Mouse (Mus musculus): ENCODE data around the gene Pmis2. TPM values are rescaled to one million over a fixed set of nuclear protein-coding genes. Genes with fewer than 3 reads are reported as not detected.

The Pmis2 gene
- total RNA-seq, 2 experiments from 2014 or later: 2.5 to 2.7 TPM

DNA sequence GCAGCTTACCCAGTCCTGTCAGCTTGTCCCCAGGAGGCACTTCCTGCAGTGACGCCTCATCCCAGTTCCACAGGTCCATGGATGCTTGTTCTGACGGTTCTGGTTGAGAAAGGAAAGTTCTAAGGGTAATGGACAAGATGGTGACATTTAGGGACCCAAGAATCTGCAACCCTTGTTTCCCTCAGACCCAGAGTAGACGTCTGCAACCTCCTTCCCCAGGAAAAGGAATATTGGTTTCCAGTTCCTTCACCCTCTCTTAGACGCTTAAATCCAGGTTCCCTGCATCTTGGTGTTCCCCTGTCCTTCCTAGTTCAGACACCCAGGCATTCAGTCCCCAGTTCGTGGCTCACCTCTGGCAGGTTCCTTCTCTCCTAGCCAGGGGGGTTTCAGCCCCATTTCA lies 35.7 kb downstream of the Pmis2 start, which contains the start of gene Etv2:
Gene Etv2 (minus strand): TSS at position 101 of the 400 bp plus-strand sequence.
- intact Hi-C loops (cut with DNase I): no loop called here

GRCm38 (mm10) chr7:30634621-30635020 lies 36.8 kb downstream of the Pmis2 start:
- intact Hi-C loops (cut with DNase I): no loop called here
- DNase-seq: no peak

More for the DNA sequence above, 35.7 kb downstream of the Pmis2 start, which contains the start of gene Etv2:
- DNase-seq: no peak

GRCm38 (mm10) chr7:30633762-30634412 lies 37.5 kb downstream of the Pmis2 start:
- intact Hi-C loops (cut with DNase I): no loop called here
- DNase-seq: no peak

GRCm38 (mm10) chr7:30629013-30629412 lies 42.4 kb downstream of the Pmis2 start:
- no peak for DNase-seq
- intact Hi-C loops (cut with DNase I): no loop called here

DNA sequence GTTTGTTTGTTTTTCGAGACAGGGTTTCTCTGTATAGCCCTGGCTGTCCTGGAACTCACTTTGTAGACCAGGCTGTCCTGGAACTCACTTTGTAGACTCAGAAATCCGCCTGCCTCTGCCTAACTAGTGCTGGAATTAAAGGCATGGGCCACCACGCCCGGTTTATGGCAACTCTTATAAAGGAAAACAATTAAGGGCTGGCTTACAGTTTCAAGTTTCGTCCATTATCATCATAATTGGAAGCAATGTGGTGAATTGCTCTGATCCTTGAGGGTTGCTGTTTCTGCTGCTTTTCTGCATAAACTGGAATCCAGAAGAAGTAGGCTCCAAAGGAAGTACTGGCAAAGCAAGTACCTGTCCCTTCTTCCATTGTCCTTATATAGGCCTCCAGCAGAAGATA lies 44.8 kb downstream of the Pmis2 start:
- intact Hi-C loops (cut with DNase I): no loop called here
- DNase-seq: no peak

DNA sequence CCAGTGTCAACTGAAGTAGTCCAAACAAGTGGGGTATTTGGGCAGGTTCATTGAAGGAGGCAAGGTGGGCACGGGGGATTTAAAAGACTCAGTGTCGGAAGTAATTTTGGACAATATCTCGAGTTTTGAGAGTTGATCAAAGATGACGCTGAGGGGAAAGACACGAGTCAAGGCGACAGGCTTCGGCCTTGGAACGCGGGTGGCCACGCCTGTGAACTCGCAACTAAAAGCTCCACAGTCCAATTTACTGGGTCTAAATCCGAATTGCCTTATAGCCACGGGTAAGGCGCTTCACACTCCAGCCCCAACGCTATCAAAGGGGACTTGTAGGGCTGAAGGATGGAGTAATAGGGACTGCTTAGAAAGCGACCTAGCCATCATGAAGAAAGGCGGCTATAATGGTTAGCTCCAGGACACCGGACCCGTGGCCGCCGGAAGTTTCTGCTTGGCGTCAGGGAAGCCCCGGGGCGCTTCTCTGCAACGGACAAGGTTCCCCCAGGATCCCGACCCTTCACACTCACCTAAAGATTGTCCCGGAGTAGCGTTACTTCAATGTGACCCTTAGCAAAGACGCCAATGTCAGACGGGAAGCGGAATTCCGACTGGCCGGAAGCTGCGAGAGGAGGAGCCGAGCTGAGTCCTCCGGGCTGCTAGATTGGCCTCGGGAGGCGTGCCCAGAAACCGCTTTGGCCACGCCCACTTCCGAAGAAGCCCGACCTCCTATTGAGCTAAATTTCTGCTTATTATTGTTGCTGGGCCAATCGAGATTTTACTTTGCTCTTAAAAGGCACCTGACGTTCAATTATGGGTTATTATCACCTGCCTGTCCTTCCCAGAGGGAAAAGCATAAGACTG lies 45.6 kb downstream of the Pmis2 start, which contains the start of gene Cox6b1:
Gene Cox6b1 (minus strand): TSS at position 622 of the 855 bp plus-strand sequence.
- DNase-seq: peak; percentile 80
- intact Hi-C loops (cut with DNase I): no loop called here

Other genes with a start within 250 kb of the Pmis2 start
- gene Nfkbid, start 249.9 kb downstream of the Pmis2 start, total RNA-seq (2021): under 1 TPM; 0.12 to 0.20 TPM
- 1 to 10 TPM in 1 of 2 experiments, under 1 TPM in 1; 0.62 to 1.0 TPM for gene Aplp1, start 226.1 kb downstream of the Pmis2 start, total RNA-seq (2021)
- gene Kirrel2, start 213.9 kb downstream of the Pmis2 start, total RNA-seq (2021): not detected
- not detected for gene Nphs1, start 213.3 kb downstream of the Pmis2 start, total RNA-seq (2021)
- gene Prodh2, start 178.0 kb downstream of the Pmis2 start, total RNA-seq (2021): not detected
- 1 to 10 TPM in 1 of 2 experiments, under 1 TPM in 1; 0.49 to 1.0 TPM for gene Arhgap33, start 136.5 kb downstream of the Pmis2 start, total RNA-seq (2021)
- gene Hspb6, start 119.4 kb downstream of the Pmis2 start, total RNA-seq (2021): 1,000 to 10,000 TPM; 1,132 to 1,502 TPM
- 1 to 10 TPM; 3.3 to 8.2 TPM for gene Proser3, start 119.3 kb downstream of the Pmis2 start, total RNA-seq (2021)
- gene Lin37, start 111.8 kb downstream of the Pmis2 start, total RNA-seq (2021): 10 to 100 TPM in 1 of 2 experiments, 1 to 10 TPM in 1; 9.6 to 12.4 TPM
- gene U2af1l4, start 108.3 kb downstream of the Pmis2 start, total RNA-seq (2021): 10 to 100 TPM; 51.8 to 52.3 TPM
- gene Gm49396, start 108.3 kb downstream of the Pmis2 start, total RNA-seq (2021): 1 to 10 TPM; 1.8 TPM
- 10 to 100 TPM; 95.1 to 99.1 TPM for gene Psenen, start 108.0 kb downstream of the Pmis2 start, total RNA-seq (2021)
- gene Igflr1, start 106.2 kb downstream of the Pmis2 start, total RNA-seq (2021): under 1 TPM in 1 of 2 experiments, not detected in 1; 0.38 TPM
- 10 to 100 TPM; 13.4 to 16.0 TPM for gene Kmt2b, start 82.9 kb downstream of the Pmis2 start, total RNA-seq (2021)
- not detected for gene Zbtb32, start 72.7 kb downstream of the Pmis2 start, total RNA-seq (2021)
- not detected for gene Upk1a, start 58.8 kb downstream of the Pmis2 start, total RNA-seq (2021)
- gene Cox6b1, start 45.5 kb downstream of the Pmis2 start, total RNA-seq (2021): 1,000 to 10,000 TPM; 1,738 to 1,902 TPM
- gene Etv2, start 35.8 kb downstream of the Pmis2 start, total RNA-seq (2021): not detected
- 10 to 100 TPM; 35.7 to 38.1 TPM for gene Rbm42, start 21.3 kb downstream of the Pmis2 start, total RNA-seq (2021)
- gene Haus5, start 6.6 kb downstream of the Pmis2 start, total RNA-seq (2021): 1 to 10 TPM; 2.9 to 3.2 TPM
- gene 2200002J24Rik, start 27.3 kb upstream of the Pmis2 start, total RNA-seq (2021): not detected
- gene Atp4a, start 40.6 kb upstream of the Pmis2 start, total RNA-seq (2021): under 1 TPM; 0.27 to 0.28 TPM
- 100 to 1,000 TPM; 251 to 273 TPM for gene Tmem147, start 57.9 kb upstream of the Pmis2 start, total RNA-seq (2021)
- gene Gapdhs, start 72.1 kb upstream of the Pmis2 start, total RNA-seq (2021): not detected
- gene Sbsn, start 79.9 kb upstream of the Pmis2 start, total RNA-seq (2021): 1 to 10 TPM; 1.7 to 3.9 TPM
- gene Dmkn, start 92.2 kb upstream of the Pmis2 start, total RNA-seq (2021): under 1 TPM in 1 of 2 experiments, not detected in 1; 0.56 TPM
- gene Krtdap, start 116.3 kb upstream of the Pmis2 start, total RNA-seq (2021): not detected
- under 1 TPM in 1 of 2 experiments, not detected in 1; 0.35 TPM for gene Ffar2, start 152.2 kb upstream of the Pmis2 start, total RNA-seq (2021)
- not detected for gene Ffar3, start 184.6 kb upstream of the Pmis2 start, total RNA-seq (2021)
- not detected for gene Ffar1, start 190.0 kb upstream of the Pmis2 start, total RNA-seq (2021)
- not detected for gene Cd22, start 208.7 kb upstream of the Pmis2 start, total RNA-seq (2021)
- 1 to 10 TPM in 1 of 2 experiments, under 1 TPM in 1; 0.41 to 1.0 TPM for gene Mag, start 243.3 kb upstream of the Pmis2 start, total RNA-seq (2021)